Mouse (Mus musculus): ENCODE data around the gene Gemin6. TPM values are rescaled to one million over a fixed set of nuclear protein-coding genes. Genes with fewer than 3 reads are reported as not detected.
"Not testable (repeated sequence)": the region's sequence is repeated elsewhere in the genome, so short reads cannot be mapped to it uniquely, and the experiment has no call there.

The Gemin6 gene
- 23.5 and 27.0 TPM in 2 replicates for polyA plus RNA-seq (2014; fragmentation: Nextera tagmentation; extraction: Ambion mirVana)

- under 1% methylated on average over 33 of the region's 33 CpGs for whole genome bisulfite sequencing
- ATAC-seq (ENCODE audit: insufficient number of reproducible peaks, insufficient read depth, low FRiP score, low read depth), result peak; percentile 93
- Histone ChIP-seq H3K9ac (ENCODE audit: low read length) (peak within 1 kb of the TSS; percentile 83), H3K27me3 (ENCODE audit: control insufficient read depth, insufficient read depth, low read length) (no peaks in the 10 kb centered on the region), H3K9me3 (ENCODE audit: control insufficient read depth, low read length) (no peaks in the 10 kb centered on the region), H3K4me3 (ENCODE audit: control insufficient read depth in 1 of 2, insufficient read depth in 1 of 2, low read depth in 1 of 2, low read length in 2 of 2) (peak within 1 kb of the TSS; percentile 57 to 71), H3K36me3 (ENCODE audit: control insufficient read depth, insufficient read depth, low read length) (peaks cover 5% of the 10 kb centered on the region; the same call in 1 of the 2 replicates), H3K4me2 (ENCODE audit: low read length) (peak within 1 kb of the TSS; percentile 81), H3K4me1 (ENCODE audit: control insufficient read depth in 2 of 2, insufficient read depth in 2 of 2, low read length in 2 of 2) (peaks cover 0 to 3% of the 10 kb centered on the region in 2 experiments; a peak in 1 of 4 replicates), H3K27ac (replicated peaks in 1 of 2; ENCODE audit: control insufficient read depth in 1 of 2, insufficient read depth in 1 of 2, low read depth in 2 of 2, low read length in 2 of 2) (peak within 1 kb of the TSS; percentile 87 to 90)
Measured at GRCm38 (mm10) chr17:80224326-80225116, at the start of gene Gemin6. Gemin6 (plus strand) TSS chr17:80224441.

GRCm38 (mm10) chr17:80174699-80175385, 49.4 kb upstream of the Gemin6 start:
- Histone ChIP-seq H3K4me2 (ENCODE audit: low read length) (no peak overlapping the region), H3K9ac (ENCODE audit: low read length) (no peak overlapping the region), H3K27me3 (ENCODE audit: control insufficient read depth, insufficient read depth, low read length) (no peaks in the 10 kb centered on the region), H3K36me3 (ENCODE audit: control insufficient read depth, insufficient read depth, low read length) (no peaks in the 10 kb centered on the region), H3K4me3 (ENCODE audit: control insufficient read depth in 1 of 2, insufficient read depth in 1 of 2, low read depth in 1 of 2, low read length in 2 of 2) (no peak overlapping the region), H3K9me3 (ENCODE audit: control insufficient read depth, low read length) (no peaks in the 10 kb centered on the region), H3K4me1 (ENCODE audit: control insufficient read depth in 2 of 2, insufficient read depth in 2 of 2, low read length in 2 of 2) (peaks cover 0 to 3% of the 10 kb centered on the region in 2 experiments; a peak in 1 of 4 replicates), H3K27ac (replicated peaks in 1 of 2; ENCODE audit: control insufficient read depth in 1 of 2, insufficient read depth in 1 of 2, low read depth in 2 of 2, low read length in 2 of 2) (no peak overlapping the region)
- 71% methylated on average over 19 of the region's 19 CpGs for WGBS
- 0 out of 2 replicates have a peak, but pooled peaks have one; percentile 21 for ATAC-seq (ENCODE audit: insufficient number of reproducible peaks, insufficient read depth, low FRiP score, low read depth)

GRCm38 (mm10) chr17:80175386-80175739, 48.9 kb upstream of the Gemin6 start:
- 84% methylated on average over 4 of the region's 4 CpGs for WGBS
- H3K9me3 ChIP-seq (ENCODE audit: control insufficient read depth, low read length), result no peaks in the 10 kb centered on the region
- H3K36me3 ChIP-seq (ENCODE audit: control insufficient read depth, insufficient read depth, low read length), result no peaks in the 10 kb centered on the region
- H3K4me1 ChIP-seq (ENCODE audit: control insufficient read depth in 2 of 2, insufficient read depth in 2 of 2, low read length in 2 of 2), result peaks cover 0 to 3% of the 10 kb centered on the region in 2 experiments; a peak in 1 of 4 replicates
- ATAC-seq (ENCODE audit: insufficient number of reproducible peaks, insufficient read depth, low FRiP score, low read depth), result no peak
- H3K27me3 ChIP-seq (ENCODE audit: control insufficient read depth, insufficient read depth, low read length), result no peaks in the 10 kb centered on the region
- no peak overlapping the region for H3K4me2 ChIP-seq (ENCODE audit: low read length)
- H3K9ac ChIP-seq (ENCODE audit: low read length), result no peak overlapping the region
- no peak overlapping the region for H3K4me3 ChIP-seq (ENCODE audit: control insufficient read depth in 1 of 2, insufficient read depth in 1 of 2, low read depth in 1 of 2, low read length in 2 of 2)
- H3K27ac ChIP-seq (replicated peaks in 1 of 2; ENCODE audit: control insufficient read depth in 1 of 2, insufficient read depth in 1 of 2, low read depth in 2 of 2, low read length in 2 of 2), result no peak overlapping the region

- no peak overlapping the region for H3K4me2 ChIP-seq (ENCODE audit: low read length)
- no peak for ATAC-seq (ENCODE audit: insufficient number of reproducible peaks, insufficient read depth, low FRiP score, low read depth)
- no peaks in the 10 kb centered on the region for H3K9me3 ChIP-seq (ENCODE audit: control insufficient read depth, low read length)
- H3K4me1 ChIP-seq (ENCODE audit: control insufficient read depth in 2 of 2, insufficient read depth in 2 of 2, low read length in 2 of 2), result peaks cover 0 to 3% of the 10 kb centered on the region in 2 experiments; a peak in 1 of 4 replicates
- WGBS, result 86% methylated on average over 3 of the region's 3 CpGs
- H3K27ac ChIP-seq (replicated peaks in 1 of 2; ENCODE audit: control insufficient read depth in 1 of 2, insufficient read depth in 1 of 2, low read depth in 2 of 2, low read length in 2 of 2), result no peak overlapping the region
- no peaks in the 10 kb centered on the region for H3K36me3 ChIP-seq (ENCODE audit: control insufficient read depth, insufficient read depth, low read length)
- no peak overlapping the region for H3K4me3 ChIP-seq (ENCODE audit: control insufficient read depth in 1 of 2, insufficient read depth in 1 of 2, low read depth in 1 of 2, low read length in 2 of 2)
- H3K9ac ChIP-seq (ENCODE audit: low read length), result no peak overlapping the region
- H3K27me3 ChIP-seq (ENCODE audit: control insufficient read depth, insufficient read depth, low read length), result no peaks in the 10 kb centered on the region
Measured at GRCm38 (mm10) chr17:80175966-80176365, 48.3 kb upstream of the Gemin6 start.

GRCm38 (mm10) chr17:80178846-80179245, 45.4 kb upstream of the Gemin6 start:
- not testable (repeated sequence) for H3K27me3 ChIP-seq (ENCODE audit: control insufficient read depth, insufficient read depth, low read length); ATAC-seq (ENCODE audit: insufficient number of reproducible peaks, insufficient read depth, low FRiP score, low read depth); H3K4me2 ChIP-seq (ENCODE audit: low read length); H3K27ac ChIP-seq (replicated peaks in 1 of 2; ENCODE audit: control insufficient read depth in 1 of 2, insufficient read depth in 1 of 2, low read depth in 2 of 2, low read length in 2 of 2); H3K4me3 ChIP-seq (ENCODE audit: control insufficient read depth in 1 of 2, insufficient read depth in 1 of 2, low read depth in 1 of 2, low read length in 2 of 2); H3K36me3 ChIP-seq (ENCODE audit: control insufficient read depth, insufficient read depth, low read length); H3K9ac ChIP-seq (ENCODE audit: low read length); H3K4me1 ChIP-seq (ENCODE audit: control insufficient read depth in 2 of 2, insufficient read depth in 2 of 2, low read length in 2 of 2); H3K9me3 ChIP-seq (ENCODE audit: control insufficient read depth, low read length)
- 92% methylated on average over 3 of the region's 3 CpGs for WGBS

- 2% methylated on average over 6 of the region's 6 CpGs for WGBS
- H3K9ac ChIP-seq (ENCODE audit: low read length), result no peak overlapping the region
- H3K4me1 ChIP-seq (ENCODE audit: control insufficient read depth in 2 of 2, insufficient read depth in 2 of 2, low read length in 2 of 2), result 0 out of 4 replicates have a peak, but pooled peaks cover 0 to 2% of the 10 kb centered on the region in 2 experiments
- H3K4me3 ChIP-seq (ENCODE audit: control insufficient read depth in 1 of 2, insufficient read depth in 1 of 2, low read depth in 1 of 2, low read length in 2 of 2), result no peak overlapping the region
- 0 out of 2 replicates have a peak, but pooled peaks have one; percentile 50 for ATAC-seq (ENCODE audit: insufficient number of reproducible peaks, insufficient read depth, low FRiP score, low read depth)
- no peak overlapping the region for H3K27ac ChIP-seq (replicated peaks in 1 of 2; ENCODE audit: control insufficient read depth in 1 of 2, insufficient read depth in 1 of 2, low read depth in 2 of 2, low read length in 2 of 2)
- H3K27me3 ChIP-seq (ENCODE audit: control insufficient read depth, insufficient read depth, low read length), result no peaks in the 10 kb centered on the region
- no peak overlapping the region for H3K4me2 ChIP-seq (ENCODE audit: low read length)
- H3K9me3 ChIP-seq (ENCODE audit: control insufficient read depth, low read length), result no peaks in the 10 kb centered on the region
- H3K36me3 ChIP-seq (ENCODE audit: control insufficient read depth, insufficient read depth, low read length), result 0 out of 2 replicates have a peak, but pooled peaks cover 2% of the 10 kb centered on the region
Measured at GRCm38 (mm10) chr17:80179959-80180358, 44.3 kb upstream of the Gemin6 start.

- Histone ChIP-seq H3K4me1 (ENCODE audit: control insufficient read depth in 2 of 2, insufficient read depth in 2 of 2, low read length in 2 of 2) (no peaks in the 10 kb centered on the region), H3K36me3 (ENCODE audit: control insufficient read depth, insufficient read depth, low read length) (0 out of 2 replicates have a peak, but pooled peaks cover 2% of the 10 kb centered on the region), H3K9ac (ENCODE audit: low read length) (no peak overlapping the region), H3K4me2 (ENCODE audit: low read length) (no peak overlapping the region), H3K4me3 (ENCODE audit: control insufficient read depth in 1 of 2, insufficient read depth in 1 of 2, low read depth in 1 of 2, low read length in 2 of 2) (no peak overlapping the region), H3K27me3 (ENCODE audit: control insufficient read depth, insufficient read depth, low read length) (no peaks in the 10 kb centered on the region), H3K27ac (replicated peaks in 1 of 2; ENCODE audit: control insufficient read depth in 1 of 2, insufficient read depth in 1 of 2, low read depth in 2 of 2, low read length in 2 of 2) (no peak overlapping the region), H3K9me3 (ENCODE audit: control insufficient read depth, low read length) (no peaks in the 10 kb centered on the region)
- no peak for ATAC-seq (ENCODE audit: insufficient number of reproducible peaks, insufficient read depth, low FRiP score, low read depth)
Measured at GRCm38 (mm10) chr17:80180468-80180867, 43.8 kb upstream of the Gemin6 start.
